Mouse (Mus musculus): ENCODE measurements at regions not wholly inside any gene's neighbourhood (a gene's known extent, or its start where the extent isn't known, plus 50 kb on each side); places are given as distances from the start of the nearest gene placed in this dataset.

DNA sequence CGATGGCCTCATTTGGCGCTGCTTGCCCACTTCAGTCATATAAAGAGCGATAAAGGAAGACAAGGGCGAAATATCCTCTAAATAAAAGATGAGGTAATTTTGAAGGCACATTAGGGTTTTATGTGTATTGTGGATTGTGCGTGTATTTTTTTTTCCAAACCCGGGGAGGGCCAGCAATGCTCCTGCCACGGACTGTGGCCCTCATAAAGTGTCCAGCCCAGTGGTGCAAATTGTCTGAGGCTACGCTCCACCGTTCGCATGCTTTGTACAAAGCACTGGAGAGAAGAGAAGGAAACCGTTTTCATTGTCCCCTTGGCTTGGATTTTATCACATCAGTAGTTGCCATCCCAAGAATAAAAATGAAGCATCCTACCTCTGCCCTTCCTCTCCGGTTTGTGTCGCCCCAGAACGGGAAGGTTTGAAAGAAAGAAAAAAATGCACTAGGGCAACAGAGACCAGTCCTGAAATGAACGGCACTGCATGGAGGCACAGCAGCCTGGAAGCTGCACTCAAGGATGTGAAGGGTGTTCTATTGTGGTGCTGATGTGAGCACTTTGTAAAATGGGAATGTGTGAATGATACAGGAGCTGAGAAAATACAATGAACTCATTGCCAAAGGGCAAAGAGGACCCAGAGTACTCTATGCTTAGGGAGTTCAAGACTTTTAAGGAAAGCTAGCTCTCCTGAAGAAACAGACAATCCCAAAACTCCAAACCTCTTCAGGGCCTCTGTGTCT lies 1004.7 kb upstream of the A1bg start:
- no peak for DNase-seq

DNA sequence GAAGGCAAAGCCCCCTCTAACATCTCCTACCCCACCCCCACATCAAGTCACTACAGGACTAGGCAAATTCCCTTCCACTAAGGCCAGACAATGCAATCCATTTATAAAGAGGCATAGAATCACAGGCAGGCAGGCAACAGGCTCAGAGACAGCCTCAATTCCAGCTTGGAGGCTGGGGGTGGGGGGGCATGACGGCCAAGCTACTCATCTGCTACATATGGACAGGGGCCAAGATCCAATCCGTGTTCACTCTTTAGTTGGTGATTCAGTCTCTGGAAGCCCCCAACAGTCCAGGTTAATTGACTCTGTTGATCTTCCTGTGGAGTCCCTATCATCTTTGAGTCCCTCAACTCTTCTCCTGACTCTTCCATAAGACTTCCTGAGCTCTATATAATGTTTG lies 997.2 kb upstream of the A1bg start:
- DNase-seq = no peak

GRCm38 (mm10) chr15:61913546-61914160 lies 990.8 kb upstream of the A1bg start:
- DNase-seq = no peak

DNA sequence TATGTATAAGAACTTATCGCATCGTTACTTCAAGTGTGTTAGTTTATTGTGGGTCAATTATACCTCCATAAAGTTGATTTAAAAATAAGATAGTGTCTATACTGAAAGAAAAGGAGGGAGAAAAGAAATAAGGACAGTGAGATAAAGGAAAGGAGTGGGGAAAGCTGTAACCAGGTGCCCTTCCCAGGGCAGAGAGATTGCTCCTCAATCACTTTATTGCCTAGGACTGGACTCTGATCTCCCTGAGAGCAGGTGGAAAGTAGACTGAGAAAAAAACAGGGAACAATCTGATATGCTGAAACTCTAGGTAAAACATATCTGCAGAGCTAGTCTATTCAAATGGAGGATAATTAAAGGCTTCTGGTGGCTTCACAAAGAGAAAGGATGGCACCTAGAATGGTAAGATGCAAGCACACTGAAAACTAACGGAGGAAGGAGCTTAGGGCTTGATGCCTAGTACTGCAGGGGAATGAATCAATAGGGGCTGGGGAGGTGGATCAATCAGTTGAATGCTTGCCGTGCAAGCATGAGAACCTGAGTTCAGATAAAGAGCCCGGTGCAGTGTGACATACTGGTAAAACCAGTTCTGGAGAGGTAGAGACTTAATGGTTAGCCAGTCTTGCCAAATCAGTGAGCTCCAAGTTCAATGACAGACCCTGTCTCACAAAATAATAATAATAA lies 982.5 kb upstream of the A1bg start:
- no peak for DNase-seq

GRCm38 (mm10) chr15:61899809-61900208 lies 977.0 kb upstream of the A1bg start:
- DNase-seq = no peak

DNA sequence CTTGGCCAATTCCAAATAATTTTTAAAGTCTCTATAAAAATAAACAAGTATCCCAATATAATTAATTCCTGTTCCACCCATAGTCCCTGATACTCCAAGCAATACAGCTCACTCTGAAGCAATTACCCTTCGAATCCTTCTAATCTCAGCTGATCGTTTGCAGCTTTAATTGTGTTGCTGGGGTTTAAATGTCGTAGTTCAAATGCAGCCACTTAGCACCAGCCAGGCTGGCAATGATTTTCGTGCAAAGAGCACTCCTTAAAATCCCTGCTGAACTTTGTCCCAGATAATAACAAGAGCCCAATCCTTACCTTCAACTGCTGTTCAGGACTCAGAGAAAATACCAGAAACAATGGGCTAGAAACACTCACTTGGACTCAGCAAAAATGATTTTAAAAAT lies 974.8 kb upstream of the A1bg start:
- no peak for DNase-seq

GRCm38 (mm10) chr15:61890330-61890729 lies 967.5 kb upstream of the A1bg start:
- no peak for DNase-seq

GRCm38 (mm10) chr15:61888569-61889326 lies 965.9 kb upstream of the A1bg start:
- DNase-seq = no peak

DNA sequence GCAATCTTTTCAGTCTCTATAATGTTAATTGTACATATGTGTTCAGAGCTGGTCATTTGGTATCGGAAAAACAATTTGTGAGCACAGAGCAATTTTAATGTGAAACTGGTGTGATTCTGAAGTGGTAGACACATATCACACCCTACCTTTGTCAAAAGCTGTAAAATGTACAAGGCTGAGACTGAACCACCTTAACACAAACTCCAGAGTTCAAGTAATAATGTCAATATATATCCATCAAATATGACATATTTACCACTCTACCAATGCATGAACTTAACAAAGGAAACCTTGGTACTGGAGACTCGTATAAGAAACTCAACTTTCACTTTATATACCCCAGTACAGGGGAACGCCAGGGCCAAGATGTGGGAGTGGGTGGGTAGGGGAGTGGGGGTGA lies 956.6 kb upstream of the A1bg start:
- no peak for DNase-seq

- no peak for DNase-seq
Observed at GRCm38 (mm10) chr15:61873047-61873446, 950.2 kb upstream of the A1bg start.

GRCm38 (mm10) chr15:61860759-61861158 lies 937.9 kb upstream of the A1bg start:
- DNase-seq = no peak

GRCm38 (mm10) chr15:61855880-61856279 lies 933.1 kb upstream of the A1bg start:
- DNase-seq = no peak

DNA sequence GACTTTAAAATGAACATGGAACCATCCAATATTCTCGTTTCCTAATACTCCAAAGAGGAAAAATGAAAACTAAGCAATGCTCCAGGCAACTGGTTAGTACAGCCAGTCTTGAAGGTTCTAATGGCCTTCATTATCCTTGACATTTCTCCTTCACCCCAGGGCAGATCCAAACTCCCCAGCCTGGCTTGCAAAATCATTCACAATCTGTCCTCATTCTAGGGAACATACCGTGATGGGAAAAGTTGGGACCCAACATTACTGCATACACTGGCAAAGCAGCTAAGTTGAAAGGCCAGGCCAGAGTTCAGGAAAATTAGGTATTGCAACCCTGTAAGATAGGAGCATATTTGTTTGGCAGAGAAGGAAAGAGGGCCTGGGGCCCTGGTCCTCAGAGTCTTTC lies 889.9 kb upstream of the A1bg start:
- no peak for DNase-seq

DNA sequence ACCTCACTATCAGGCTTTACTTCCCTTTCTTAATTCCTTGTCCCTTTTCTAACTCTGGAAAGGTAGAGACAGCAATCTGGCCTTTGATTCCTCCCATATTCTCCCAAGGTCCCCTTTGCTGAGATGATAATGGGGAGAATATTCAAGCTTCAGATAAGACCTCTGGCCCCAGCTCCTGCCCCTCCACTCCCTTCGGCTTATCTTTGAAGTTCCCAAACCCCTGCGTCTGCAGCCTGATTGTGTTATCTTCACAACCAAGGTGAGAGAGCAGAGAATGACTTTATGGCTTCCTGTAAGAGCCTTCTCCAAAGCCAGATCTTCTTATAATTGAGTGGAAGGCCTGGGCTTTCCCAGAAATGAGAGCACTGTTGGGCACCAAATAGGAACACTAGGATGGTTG lies 882.6 kb upstream of the A1bg start:
- no peak for DNase-seq

- no peak for DNase-seq
Observed at GRCm38 (mm10) chr15:61800155-61800554, 877.3 kb upstream of the A1bg start.

DNA sequence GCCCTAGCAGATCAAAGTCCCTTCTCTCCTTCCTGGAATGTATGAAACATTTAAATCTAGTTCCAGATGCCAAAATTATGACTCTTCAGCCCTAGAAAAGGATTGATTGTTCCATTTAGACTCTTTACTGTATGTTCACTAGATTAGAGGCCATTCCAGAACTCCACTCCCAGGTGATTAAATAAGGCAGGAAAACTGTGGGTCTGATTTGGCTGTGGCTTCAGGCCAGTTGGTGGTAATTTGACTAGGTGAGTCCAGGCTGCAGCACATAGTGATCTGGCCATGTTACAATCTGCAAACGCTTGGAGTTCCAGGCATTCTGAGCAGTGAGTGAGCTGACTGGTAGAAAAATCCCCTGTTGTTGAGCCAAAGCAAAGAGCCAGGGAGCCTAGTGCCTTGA lies 875.0 kb upstream of the A1bg start:
- DNase-seq = no peak

GRCm38 (mm10) chr15:61794506-61794905 lies 871.7 kb upstream of the A1bg start:
- no peak for DNase-seq

DNA sequence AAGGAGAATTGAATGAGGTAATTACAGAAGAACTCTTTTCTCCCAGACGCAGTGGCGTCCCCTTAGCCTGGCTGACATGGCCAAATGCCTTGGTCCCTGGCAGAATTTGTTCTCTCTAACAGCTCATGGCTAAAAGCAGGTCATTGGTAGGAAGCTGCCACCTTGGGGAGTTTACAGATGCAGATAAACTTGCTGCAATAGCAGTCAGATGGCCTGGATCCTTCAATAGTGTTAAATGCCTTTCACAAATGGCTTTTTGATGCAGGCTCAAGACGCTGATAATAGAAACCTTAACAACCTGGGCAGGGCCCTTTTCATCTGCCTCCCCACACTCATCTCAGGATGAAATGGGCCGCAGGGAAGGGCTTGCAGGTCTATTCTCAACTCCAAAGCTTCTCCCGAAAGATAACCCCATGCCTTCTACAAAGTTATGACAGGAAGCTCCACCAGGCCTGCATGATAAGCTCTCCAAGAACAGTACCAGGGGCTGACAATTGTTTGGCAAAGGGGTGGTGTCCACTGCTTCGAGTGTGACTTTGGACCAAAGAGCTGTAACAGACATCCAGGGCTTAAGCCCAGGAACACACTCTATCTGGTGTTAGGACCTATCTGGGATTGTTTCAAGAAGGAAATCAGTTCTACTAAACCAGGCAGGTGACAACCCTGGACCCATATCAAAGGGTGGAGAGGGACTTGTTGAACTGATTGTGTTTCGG lies 867.2 kb upstream of the A1bg start:
- no peak for DNase-seq

GRCm38 (mm10) chr15:61787046-61787445 lies 864.2 kb upstream of the A1bg start:
- DNase-seq = no peak

- DNase-seq = no peak
Observed at GRCm38 (mm10) chr15:61781531-61781930, 858.7 kb upstream of the A1bg start.

DNA sequence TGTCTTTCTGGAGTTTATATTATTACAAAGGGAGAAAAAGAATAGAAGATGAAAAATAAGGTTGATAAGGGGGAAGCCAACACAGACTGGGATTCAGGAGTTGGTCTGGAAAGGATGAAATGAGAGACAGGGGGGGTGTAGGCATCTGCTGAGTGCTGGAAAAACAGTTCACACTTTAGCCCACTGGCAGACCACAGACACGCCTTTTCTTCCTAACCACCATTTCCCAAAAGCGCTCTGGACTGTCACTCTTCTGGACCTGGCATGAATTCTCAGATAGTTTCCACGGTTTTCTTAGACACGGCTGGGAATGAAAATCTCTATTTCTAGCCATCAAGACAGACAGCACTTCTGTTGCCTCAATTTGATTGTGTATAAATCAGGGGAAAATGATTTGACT lies 850.2 kb upstream of the A1bg start:
- no peak for DNase-seq

DNA sequence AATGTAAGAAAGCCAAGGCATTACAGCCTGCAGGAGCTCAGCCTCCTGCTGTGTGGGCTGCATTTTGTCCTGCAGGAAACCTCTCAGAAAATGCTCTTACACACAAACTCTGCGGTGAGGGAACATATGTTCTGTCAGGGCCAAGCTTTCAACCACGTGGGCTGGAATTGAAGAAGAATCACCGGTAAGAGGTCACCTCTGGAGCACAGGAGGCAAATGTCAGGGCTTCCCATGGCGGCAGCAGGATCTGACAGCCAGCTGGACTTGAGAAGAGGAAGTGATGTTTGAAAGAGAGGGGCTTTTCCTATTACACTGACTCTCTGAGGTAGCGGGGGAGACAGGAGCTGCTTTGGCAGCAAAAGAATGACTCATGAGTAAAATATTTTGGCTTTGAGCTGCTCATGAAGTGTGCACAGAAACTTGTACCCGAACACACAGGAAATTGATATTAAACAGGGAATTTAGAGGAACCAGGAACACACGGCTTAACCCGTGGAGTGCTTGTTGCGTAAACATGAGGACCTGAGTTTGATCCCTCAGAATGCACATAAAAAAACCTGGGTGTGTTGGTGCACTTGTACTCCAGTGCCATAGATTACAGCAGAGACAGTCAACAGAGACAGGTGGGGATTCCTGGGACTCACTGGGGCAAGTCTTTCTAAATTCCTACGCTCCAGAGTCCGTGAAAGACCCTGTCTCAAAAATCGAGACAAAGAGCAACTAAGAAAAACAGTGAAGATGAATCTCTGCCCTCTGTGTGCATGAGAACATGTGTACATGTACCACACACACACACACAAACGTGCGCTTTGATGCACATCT lies 848.1 kb upstream of the A1bg start:
- peak; percentile 2 for DNase-seq
